Mouse (Mus musculus): ENCODE measurements at regions not wholly inside any gene's neighbourhood (a gene's known extent, or its start where the extent isn't known, plus 50 kb on each side); places are given as distances from the start of the nearest gene placed in this dataset.

GRCm38 (mm10) chr6:117237096-117237495 lies 68.8 kb downstream of the Cxcl12 start:
- no peak for DNase-seq

- DNase-seq: no peak
These were observed 72.9 kb downstream of the Cxcl12 start for GRCm38 (mm10) chr6:117241206-117241605.

GRCm38 (mm10) chr6:117245398-117245797 lies 77.1 kb downstream of the Cxcl12 start:
- no peak for DNase-seq

GRCm38 (mm10) chr6:117245849-117246248 lies 77.5 kb downstream of the Cxcl12 start:
- DNase-seq: no peak

GRCm38 (mm10) chr6:117249230-117249921 lies 81.0 kb downstream of the Cxcl12 start:
- peak; percentile 92 for DNase-seq

- peak; percentile 82 for DNase-seq
These were observed 81.7 kb downstream of the Cxcl12 start for GRCm38 (mm10) chr6:117250051-117250450.

GRCm38 (mm10) chr6:117251383-117251925 lies 83.1 kb downstream of the Cxcl12 start:
- DNase-seq: peak; percentile 91

- peak; percentile 49 for DNase-seq
These were observed 84.0 kb downstream of the Cxcl12 start for GRCm38 (mm10) chr6:117252361-117252760.

- peak; percentile 48 for DNase-seq
These were observed 84.7 kb downstream of the Cxcl12 start for GRCm38 (mm10) chr6:117253036-117253435.

GRCm38 (mm10) chr6:117253586-117254330 lies 85.4 kb downstream of the Cxcl12 start:
- DNase-seq: peak; percentile 78

- peak; percentile 94 for DNase-seq
These were observed 86.4 kb downstream of the Cxcl12 start for GRCm38 (mm10) chr6:117254620-117255228.

GRCm38 (mm10) chr6:117255399-117256098 lies 87.2 kb downstream of the Cxcl12 start:
- peak; percentile 62 for DNase-seq

- no peak for DNase-seq
These were observed 87.8 kb downstream of the Cxcl12 start for GRCm38 (mm10) chr6:117256099-117256471.

- DNase-seq: peak; percentile 65
These were observed 89.3 kb downstream of the Cxcl12 start for GRCm38 (mm10) chr6:117257591-117257990.

GRCm38 (mm10) chr6:117267906-117268305 lies 99.6 kb downstream of the Cxcl12 start:
- DNase-seq: peak; percentile 50

- DNase-seq: peak; percentile 83
These were observed 100.0 kb downstream of the Cxcl12 start for GRCm38 (mm10) chr6:117268376-117268775.

GRCm38 (mm10) chr6:117270261-117270660 lies 101.9 kb downstream of the Cxcl12 start:
- peak; percentile 88 for DNase-seq

- peak; percentile 91 for DNase-seq
These were observed 103.4 kb downstream of the Cxcl12 start for GRCm38 (mm10) chr6:117271562-117272226.

- peak; percentile 91 for DNase-seq
These were observed 104.1 kb downstream of the Cxcl12 start for GRCm38 (mm10) chr6:117272227-117272955.

GRCm38 (mm10) chr6:117275915-117276314 lies 107.6 kb downstream of the Cxcl12 start:
- DNase-seq: peak; percentile 45

- DNase-seq: peak; percentile 50
These were observed 108.5 kb downstream of the Cxcl12 start for GRCm38 (mm10) chr6:117276850-117277249.

- peak; percentile 92 for DNase-seq
These were observed 111.0 kb downstream of the Cxcl12 start for GRCm38 (mm10) chr6:117279297-117279696.

Measured in heart, adult 11 months (tissue).